Mouse (Mus musculus): ENCODE measurements around the gene Cd5.

DNA sequence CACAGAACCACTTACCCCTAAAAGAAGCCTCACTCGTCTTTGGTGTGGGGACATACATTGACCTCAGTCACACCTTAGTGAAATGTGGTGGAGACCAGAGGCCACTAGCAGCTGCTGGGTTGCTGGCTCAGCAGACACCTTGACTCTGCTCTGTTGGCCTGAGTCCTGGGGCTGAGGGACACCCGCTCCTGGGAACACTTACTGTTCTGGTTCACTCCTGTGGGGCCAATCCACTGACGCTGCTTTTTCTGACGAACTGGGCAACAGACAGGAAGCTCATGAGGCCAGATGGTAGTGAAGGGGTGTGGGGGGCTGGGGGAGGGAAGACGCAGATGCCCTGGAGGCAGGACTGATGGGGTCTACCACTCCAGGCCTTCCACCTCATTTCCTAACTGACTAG is 17.7 kb downstream of the Cd5 start:
- TF ChIP-seq CTCF (IDR thresholded peaks at IDR 0.05; ENCODE audit: insufficient read depth, low read depth, low read length), result no peak
- TF ChIP-seq POLR2A (IDR thresholded peaks at IDR 0.05; ENCODE audit: insufficient read depth, low read depth, low read length), result no peak

All from olfactory bulb, adult 2 months (tissue).